Mouse (Mus musculus) E14TG2a.4 (cell line): ENCODE results near the gene Idh1.

Source experiments
- CTCF ChIP-seq: conservative IDR thresholded peaks from 2 replicates; pipeline ENCODE4 v1.5.1; 2014; ENCODE audit warnings: low read length
- NANOG ChIP-seq: IDR thresholded peaks from 2 replicates; pipeline ENCODE4 v1.6.1; 2014; ENCODE audit warnings: borderline replicate concordance, low read length, mixed read lengths
- POU5F1 ChIP-seq: IDR thresholded peaks from 2 replicates; pipeline ENCODE4 v1.6.1; 2014; ENCODE audit warnings: low read length, borderline replicate concordance

DNA sequence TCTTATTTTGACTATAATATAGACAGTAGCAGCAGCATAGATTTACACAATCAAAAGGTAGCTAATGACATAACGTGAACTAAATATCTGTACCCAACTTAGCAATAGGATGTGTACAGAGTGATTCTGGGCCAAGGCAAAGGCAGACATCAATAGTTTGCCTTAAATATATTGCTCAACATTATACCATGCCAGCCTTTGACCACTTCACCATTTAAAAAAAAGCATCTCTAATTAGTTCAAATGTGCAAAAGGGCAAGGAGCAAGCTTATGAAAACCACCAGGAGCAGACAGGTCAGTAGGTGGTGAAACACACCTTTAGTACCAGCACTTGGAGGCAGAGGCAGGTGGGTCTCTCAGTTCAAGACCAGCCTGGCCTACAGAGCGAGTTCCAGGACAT lies 12.6 kb downstream of the Idh1 start:
- no peak for TF ChIP-seq CTCF
- no peak for TF ChIP-seq POU5F1
- TF ChIP-seq NANOG = no peak
